Mouse (Mus musculus) liver, embryonic 14.5 days (tissue): ENCODE results near the gene Eif4e1b. TPM values are rescaled to one million over a fixed set of nuclear protein-coding genes. Genes with fewer than 3 reads are reported as not detected.
"Not testable (repeated sequence)": the region's sequence is repeated elsewhere in the genome, so short reads cannot be mapped to it uniquely, and the experiment has no call there.

Source experiments
- ATAC-seq: fragments of 200-750 bp; cut with Nextera tagmentation; 2 replicates; pipeline ENCODE4 v1.8.0; 2017; ENCODE audit warnings: moderate number of reproducible peaks, mild to moderate bottlenecking, moderate library complexity; ENCODE audit not compliant: insufficient read depth
- DNase-seq, 3 experiments: peaks; one replicate each; pipeline ENCODE4 v3.0.0-alpha.2; 2012 to 2013; ENCODE audit warnings: low read depth in 3 of 3, low spot score in 3 of 3
- H3K27ac ChIP-seq: fragments of 300-500 bp; sonication (generic); 2 replicates; pipeline ENCODE4 v1.5.1; 2014; ENCODE audit warnings: moderate library complexity, mild to moderate bottlenecking, control low read depth, inconsistent platforms
- H3K27me3 ChIP-seq: fragments of 300-500 bp; sonication (generic); 2 replicates; pipeline ENCODE4 v1.6.1; 2014; ENCODE audit warnings: mild to moderate bottlenecking, low read length, moderate library complexity; ENCODE audit not compliant: control insufficient read depth, insufficient read depth
- H3K36me3 ChIP-seq: fragments of 300-500 bp; sonication (generic); replicated peaks from 2 replicates; pipeline ENCODE4 v1.6.1; 2014; ENCODE audit warnings: low read depth; ENCODE audit not compliant: control insufficient read depth, insufficient read depth
- H3K4me1 ChIP-seq, 2 experiments: fragments of 200-500 bp in 1 of 2; fragments of 300-500 bp in 1 of 2; sonication (generic) in 1 of 2; replicated peaks; 2 replicates each; pipeline ENCODE4 v1.6.1; 2012 to 2014; ENCODE audit warnings: antibody characterized with exemption in 1 of 2, inconsistent platforms in 1 of 2, low read length in 1 of 2; ENCODE audit not compliant: control insufficient read depth in 2 of 2, insufficient read depth in 2 of 2
- H3K4me2 ChIP-seq: fragments of 300-500 bp; sonication (generic); 2 replicates; pipeline ENCODE4 v1.6.1; 2014; ENCODE audit warnings: low read depth, mild to moderate bottlenecking, control low read depth, moderate library complexity
- H3K4me3 ChIP-seq, 2 experiments: fragments of 200-500 bp in 1 of 2; fragments of 300-500 bp in 1 of 2; sonication (generic) in 1 of 2; 2 replicates each; pipeline ENCODE4 v1.5.1; 2012 to 2014; ENCODE audit warnings: low read depth in 2 of 2, low read length in 2 of 2, mild to moderate bottlenecking in 2 of 2, control low read depth in 1 of 2, inconsistent platforms in 1 of 2, moderate library complexity in 1 of 2; ENCODE audit not compliant: insufficient read depth in 1 of 2
- H3K9ac ChIP-seq: fragments of 300-500 bp; sonication (generic); replicated peaks from 2 replicates; pipeline ENCODE4 v1.6.1; 2014; ENCODE audit warnings: mild to moderate bottlenecking, control low read depth, moderate library complexity
- H3K9me3 ChIP-seq: fragments of 300-500 bp; sonication (generic); 2 replicates; pipeline ENCODE4 v1.6.1; 2016; ENCODE audit warnings: low read length, mixed read lengths; ENCODE audit not compliant: control insufficient read depth
- CTCF ChIP-seq: IDR thresholded peaks from 2 replicates; pipeline ENCODE4 v1.5.1; 2016; ENCODE audit warnings: antibody characterized with exemption, low read depth, control low read depth
- EP300 ChIP-seq: IDR thresholded peaks from 2 replicates; pipeline ENCODE4 v1.6.1; 2016; ENCODE audit warnings: antibody characterized with exemption, low read depth
- WGBS: fragments of 180-500 bp; shearing (Covaris S2); extraction: QIAGEN DNeasy Blood & Tissue Kit; methylation state at CpG from one replicate; pipeline ENCODE4 v1.1.7; 2014; ENCODE audit not compliant: insufficient replicate concordance; 5-methylcytosine and 5-hydroxymethylcytosine counted together
- polyA plus RNA-seq, 2 experiments: library from polyadenylated mRNA; depleted of rRNA in 1 of 2; stranded (reverse) in 1 of 2; unstranded in 1 of 2; fragments of >200 nt; fragmentation: Nextera tagmentation in 1 of 2; extraction: Ambion mirVana in 1 of 2; gene quantifications; 2 replicates each; pipeline versions ENCODE4 v1.2.1 to v1.2.3; 2012 to 2014

Gene Eif4e1b
- polyA plus RNA-seq, 2 experiments: not detected

- WGBS: 64% methylated on average over 4 of the region's 4 CpGs
- Histone ChIP-seq H3K4me3 (no peak overlapping the region), H3K9ac (no peak overlapping the region), H3K4me1 (no peaks in the 10 kb centered on the region), H3K9me3 (no peaks in the 10 kb centered on the region), H3K27ac (no peak overlapping the region), H3K4me2 (no peak overlapping the region), H3K36me3 (no peaks in the 10 kb centered on the region), H3K27me3 (peaks cover 24% of the 10 kb centered on the region)
- ATAC-seq: no peak
- TF ChIP-seq CTCF: no peak
- no peak for TF ChIP-seq EP300
- DNase-seq: no peak
Observed at GRCm38 (mm10) chr13:54767012-54767411, 16.8 kb upstream of the Eif4e1b start.

GRCm38 (mm10) chr13:54780592-54780991 is 3.2 kb upstream of the Eif4e1b start:
- Histone ChIP-seq H3K4me1 (no peaks in the 10 kb centered on the region), H3K27me3 (no peaks in the 10 kb centered on the region), H3K4me2 (no peak overlapping the region), H3K9me3 (no peaks in the 10 kb centered on the region), H3K27ac (no peak overlapping the region), H3K36me3 (no peaks in the 10 kb centered on the region), H3K9ac (no peak overlapping the region), H3K4me3 (no peak overlapping the region)
- no peak for DNase-seq
- no peak for ATAC-seq
- TF ChIP-seq EP300 (no peak), CTCF (no peak)
- 77% methylated on average over 3 of the region's 3 CpGs for WGBS

GRCm38 (mm10) chr13:54781086-54781485 is 2.7 kb upstream of the Eif4e1b start:
- no peak overlapping the region for H3K4me2 ChIP-seq
- H3K27me3 ChIP-seq: no peaks in the 10 kb centered on the region
- no peak overlapping the region for H3K4me3 ChIP-seq
- no peak overlapping the region for H3K27ac ChIP-seq
- no peak overlapping the region for H3K9ac ChIP-seq
- H3K9me3 ChIP-seq: no peaks in the 10 kb centered on the region
- TF ChIP-seq CTCF (no peak), EP300 (no peak)
- DNase-seq: no peak
- no peaks in the 10 kb centered on the region for H3K4me1 ChIP-seq
- ATAC-seq: no peak
- H3K36me3 ChIP-seq: no peaks in the 10 kb centered on the region
- WGBS: 65% methylated on average over 3 of the region's 3 CpGs

GRCm38 (mm10) chr13:54783235-54783634 is 563 bp upstream of the Eif4e1b start:
- Histone ChIP-seq H3K27me3 (no peaks in the 10 kb centered on the region), H3K9me3 (no peaks in the 10 kb centered on the region), H3K4me2 (no peak overlapping the region), H3K27ac (no peak overlapping the region), H3K4me1 (no peaks in the 10 kb centered on the region), H3K4me3 (no peak overlapping the region), H3K9ac (no peak overlapping the region), H3K36me3 (no peaks in the 10 kb centered on the region)
- DNase-seq: no peak
- 31% methylated on average over 2 of the region's 2 CpGs for WGBS
- no peak for ATAC-seq
- TF ChIP-seq EP300: no peak
- no peak for TF ChIP-seq CTCF

- H3K27me3 ChIP-seq: peaks cover 18% of the 10 kb centered on the region
- DNase-seq, H3K4me2 ChIP-seq, H3K27ac ChIP-seq, H3K36me3 ChIP-seq, H3K9me3 ChIP-seq, H3K9ac ChIP-seq, H3K4me1 ChIP-seq, H3K4me3 ChIP-seq, ATAC-seq: not testable (repeated sequence)
- WGBS: 64% methylated on average over 2 of the region's 2 CpGs
Observed at GRCm38 (mm10) chr13:54787591-54787990, 3.8 kb downstream of the Eif4e1b start.
